In the genomic region with DNA sequence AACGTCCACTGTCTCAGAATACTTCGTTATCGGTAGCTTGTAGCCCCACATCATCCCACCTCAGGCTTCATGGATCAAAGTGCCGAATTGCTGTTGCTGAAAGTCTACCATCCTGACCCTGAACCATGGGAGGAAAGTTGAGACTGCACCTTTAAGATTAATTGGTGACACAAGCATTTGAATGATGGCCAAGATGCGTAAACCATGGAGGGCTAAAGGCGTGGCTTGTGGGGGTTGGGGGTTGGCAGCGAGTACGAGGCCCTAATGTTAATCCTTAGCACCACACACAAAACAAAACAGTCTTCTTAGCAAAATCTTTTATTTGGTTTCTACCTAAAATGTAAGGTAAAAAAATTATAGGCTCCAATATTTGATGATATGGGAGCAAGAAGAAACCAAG, we compare ENCODE assay signal across 17 mouse cellular contexts. TPM values are rescaled to one million over a fixed set of nuclear protein-coding genes. Genes with fewer than 3 reads are reported as not detected.
DNase-seq lines count a peak whose midpoint lies in the region; ATAC-seq lines count a peak whose summit lies in the region.
"Had no signal": no experiment of that assay in that cellular context is flagged by ENCODE, and none has a peak within 500 bp of the region (broad histone marks: within the 10 kb centered on the region; RNA-seq: fewer than 3 reads in every experiment).

No protein-coding gene starts in this region.

- no peaks in the 10 kb centered on the region for H3K9me3 ChIP-seq in forebrain, embryonic 14.5 days (replicated peaks; ENCODE audit: control insufficient read depth, low read length)
- no peaks in the 10 kb centered on the region for H3K9me3 ChIP-seq in forebrain, embryonic 16.5 days (ENCODE audit: control insufficient read depth, low read length)
- H3K9me3 ChIP-seq: embryonic facial prominence, embryonic 12.5 days; heart, embryonic 13.5 days had no signal

- no peak for ATAC-seq in forebrain, embryonic 14.5 days
- ATAC-seq in forebrain, embryonic 16.5 days = no peak
- peak; percentile 28 for ATAC-seq in megakaryocyte progenitor cell, adult 5-6 weeks (replicated peaks; ENCODE audit: poor library complexity)
- no peak for ATAC-seq in inflammation-experienced regulatory T-cells, adult 6 months
- ATAC-seq: forebrain, postnatal 0 days; intestine, postnatal 0 days had no signal

- no peak overlapping the region for H3K27ac ChIP-seq in forebrain, embryonic 14.5 days (ENCODE audit: low read depth, low read length)
- no peak overlapping the region for H3K27ac ChIP-seq in forebrain, embryonic 16.5 days (ENCODE audit: low read length)
- H3K27ac ChIP-seq: embryonic facial prominence, embryonic 12.5 days; heart, embryonic 13.5 days; hindbrain, embryonic 14.5 days had no signal

- peaks cover 11% of the 10 kb centered on the region for H3K36me3 ChIP-seq in forebrain, embryonic 14.5 days (ENCODE audit: control insufficient read depth, insufficient read depth, low read length)
- H3K36me3 ChIP-seq in forebrain, embryonic 16.5 days (ENCODE audit: control insufficient read depth, insufficient read depth) = peaks cover 8% of the 10 kb centered on the region

- H3K4me3 ChIP-seq in forebrain, embryonic 14.5 days (ENCODE audit: low read depth, low read length) = no peak overlapping the region
- no peak overlapping the region for H3K4me3 ChIP-seq in forebrain, embryonic 16.5 days (replicated peaks; ENCODE audit: low read length)
- H3K4me3 ChIP-seq: embryonic facial prominence, embryonic 12.5 days; heart, embryonic 13.5 days had no signal

- 42% methylated on average over 8 of the region's 8 CpGs for WGBS in forebrain, embryonic 14.5 days
- 35% methylated on average over 8 of the region's 8 CpGs for WGBS in forebrain, embryonic 16.5 days

- no peaks in the 10 kb centered on the region for H3K4me1 ChIP-seq in forebrain, embryonic 14.5 days (ENCODE audit: control insufficient read depth, insufficient read depth, low read length)
- peaks cover 3% of the 10 kb centered on the region for H3K4me1 ChIP-seq in forebrain, embryonic 16.5 days (replicated peaks; ENCODE audit: control insufficient read depth, insufficient read depth, low read length)
- H3K4me1 ChIP-seq: embryonic facial prominence, embryonic 12.5 days; heart, embryonic 13.5 days had no signal

- H3K4me2 ChIP-seq in forebrain, embryonic 14.5 days (ENCODE audit: low read length) = no peak overlapping the region
- no peak overlapping the region for H3K4me2 ChIP-seq in forebrain, embryonic 16.5 days (ENCODE audit: low read length)
- H3K4me2 ChIP-seq: embryonic facial prominence, embryonic 12.5 days; hindbrain, embryonic 14.5 days had no signal

- peak; percentile 46 for DNase-seq in forebrain, embryonic 14.5 days (ENCODE audit: low spot score)
- peak; percentile 24 for DNase-seq in retina, postnatal 1 day
- DNase-seq in retina, embryonic 14.5 days (ENCODE audit: low spot score) = no peak
- no peak for DNase-seq in kidney, postnatal 10 days
- DNase-seq: adrenal gland, postnatal 10 days; cerebellum, adult 11-12 months; cerebellum, adult 9-10 months; forebrain, postnatal 0 days; gastrocnemius, postnatal 14 days had no signal

- no peak overlapping the region for H3K9ac ChIP-seq in forebrain, embryonic 14.5 days (ENCODE audit: low read length)
- no peak overlapping the region for H3K9ac ChIP-seq in forebrain, embryonic 16.5 days (replicated peaks; ENCODE audit: low read depth, low read length)
- H3K9ac ChIP-seq: embryonic facial prominence, embryonic 12.5 days; forebrain, postnatal 0 days; heart, embryonic 13.5 days; hindbrain, embryonic 14.5 days had no signal

- no peaks in the 10 kb centered on the region for H3K27me3 ChIP-seq in forebrain, embryonic 14.5 days (replicated peaks; ENCODE audit: control insufficient read depth, insufficient read depth, low read length)
- no peaks in the 10 kb centered on the region for H3K27me3 ChIP-seq in forebrain, embryonic 16.5 days (replicated peaks; ENCODE audit: control insufficient read depth, insufficient read depth, low read length)
- H3K27me3 ChIP-seq: CH12.LX; embryonic facial prominence, embryonic 12.5 days; heart, embryonic 13.5 days had no signal

RNA-seq across cellular contexts. Expression of a gene that starts 18.6 kb away (rescaled TPM):
- polyA plus RNA-seq in forebrain, embryonic 14.5 days (2014; fragmentation: Nextera tagmentation; extraction: Ambion mirVana) = 0.31 and 0.41 TPM in 2 replicates
- polyA plus RNA-seq in forebrain, embryonic 16.5 days (2015; fragmentation: Nextera tagmentation; extraction: Ambion mirVana) = 0.41 TPM in 1 of 2 replicates, not detected in the other
- 4,454 and 4,759 TPM in 2 replicates for total RNA-seq in megakaryocyte progenitor cell, adult 5-6 weeks (2015)
- 3,425 and 3,832 TPM in 2 replicates for total RNA-seq in megakaryocyte progenitor cell, adult 5-6 weeks (2017)
- polyA plus RNA-seq in inflammation-experienced regulatory T-cells, adult 6 months (2017; shearing (Covaris generic)) = 10 to 100 TPM in 1 of 3 experiments, 1 to 10 TPM in 2; 5.5 to 17.7 (median 6.8) TPM

RNA-seq across cellular contexts. Expression of a gene that starts 35.3 kb away (rescaled TPM):
- polyA plus RNA-seq in forebrain, embryonic 14.5 days (2014; fragmentation: Nextera tagmentation; extraction: Ambion mirVana) = 203 and 211 TPM in 2 replicates
- polyA plus RNA-seq in forebrain, embryonic 16.5 days (2015; fragmentation: Nextera tagmentation; extraction: Ambion mirVana) = 191 and 196 TPM in 2 replicates
- 87.1 and 98.6 TPM in 2 replicates for total RNA-seq in megakaryocyte progenitor cell, adult 5-6 weeks (2015)
- total RNA-seq in megakaryocyte progenitor cell, adult 5-6 weeks (2017) = 137 and 159 TPM in 2 replicates
- polyA plus RNA-seq in inflammation-experienced regulatory T-cells, adult 6 months (2017; shearing (Covaris generic)) = 100 to 1,000 TPM in 2 of 3 experiments, 10 to 100 TPM in 1; 99.1 to 127 (median 102) TPM

RNA-seq across cellular contexts. Expression of a gene that starts 53.0 kb away (rescaled TPM):
- 9.8 and 10.5 TPM in 2 replicates for polyA plus RNA-seq in forebrain, embryonic 14.5 days (2014; fragmentation: Nextera tagmentation; extraction: Ambion mirVana)
- polyA plus RNA-seq in forebrain, embryonic 16.5 days (2015; fragmentation: Nextera tagmentation; extraction: Ambion mirVana) = 9.4 and 11.0 TPM in 2 replicates
- total RNA-seq in megakaryocyte progenitor cell, adult 5-6 weeks (2015) = 25.5 and 31.1 TPM in 2 replicates
- total RNA-seq in megakaryocyte progenitor cell, adult 5-6 weeks (2017) = 30.1 and 44.3 TPM in 2 replicates
- 10 to 100 TPM in 1 of 3 experiments, 1 to 10 TPM in 2; 8.2 to 10.3 (median 9.2) TPM for polyA plus RNA-seq in inflammation-experienced regulatory T-cells, adult 6 months (2017; shearing (Covaris generic))

Comparison
In these comparisons a context has a peak if more than half of its experiments do, and no peak if none do; other contexts are left out.
1. DNase-seq: peak in forebrain, embryonic 14.5 days (single experiment) and retina, postnatal 1 day (single experiment); none in retina, embryonic 14.5 days (single experiment) and kidney, postnatal 10 days (single experiment).